8 mouse cellular contexts compared by ENCODE assay signal in the genomic region with DNA sequence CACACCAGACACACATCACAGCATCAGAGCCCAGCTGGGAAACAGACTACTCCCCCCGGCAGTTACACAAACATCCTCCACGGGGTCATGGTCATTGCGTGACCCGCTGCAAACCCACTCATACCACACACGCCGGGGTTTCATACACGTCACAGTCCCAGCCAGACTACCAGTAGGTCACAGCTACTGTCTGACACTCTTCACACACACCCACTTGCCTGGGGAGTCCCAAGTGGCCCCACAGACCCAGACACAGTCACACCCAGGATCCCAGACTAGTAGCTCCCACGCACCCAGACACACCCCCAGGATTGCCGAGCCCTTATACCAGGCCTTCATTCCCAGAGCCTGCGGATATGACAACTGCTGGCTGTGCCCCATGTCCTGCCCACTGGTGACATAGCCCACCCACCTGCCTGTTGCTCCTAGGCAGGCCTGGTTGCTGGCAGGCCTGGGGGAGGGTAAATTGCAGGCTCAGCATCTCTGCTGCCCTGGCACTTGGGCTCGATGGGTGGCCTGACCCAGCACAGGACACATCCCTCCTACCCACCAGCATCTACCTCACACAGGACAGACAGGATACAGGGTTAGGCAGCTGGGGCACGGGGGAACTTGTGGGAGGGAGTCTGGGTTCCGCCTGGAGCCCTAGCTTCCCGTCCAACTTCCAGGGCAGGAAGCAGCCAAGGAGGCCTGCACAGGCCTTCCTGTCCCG. TPM values are rescaled to one million over a fixed set of nuclear protein-coding genes. Genes with fewer than 3 reads are reported as not detected.
DNase-seq lines count a peak whose midpoint lies in the region; ATAC-seq and TF ChIP-seq lines count a peak whose summit lies in the region.

No protein-coding gene starts in this region.

- H3K27me3 ChIP-seq in G1E (ENCODE audit: insufficient read depth, low read length), result no peaks in the 10 kb centered on the region
- H3K27me3 ChIP-seq in heart, embryonic 11.5 days (ENCODE audit: control insufficient read depth, insufficient read depth, low read length), result no peaks in the 10 kb centered on the region
- no peaks in the 10 kb centered on the region for H3K27me3 ChIP-seq in cerebellum, adult 2 months (ENCODE audit: control insufficient read depth, insufficient read depth, low read length)

- H3K4me1 ChIP-seq in G1E (ENCODE audit: insufficient read depth, low read depth, low read length), result peaks cover 90% of the 10 kb centered on the region
- peaks cover 75% of the 10 kb centered on the region for H3K4me1 ChIP-seq in heart, embryonic 11.5 days (ENCODE audit: control insufficient read depth, insufficient read depth, low read length)
- peaks cover 22% of the 10 kb centered on the region for H3K4me1 ChIP-seq in cerebellum, adult 2 months (ENCODE audit: control insufficient read depth, insufficient read depth, low read length)

- H3K4me3 ChIP-seq in G1E (ENCODE audit: low read depth, low read length), result peak overlapping the region; percentile 5; the same call in 1 of the 2 replicates
- no peak overlapping the region for H3K4me3 ChIP-seq in heart, embryonic 11.5 days (ENCODE audit: low read depth, low read length)
- no peak overlapping the region for H3K4me3 ChIP-seq in cerebellum, adult 2 months (replicated peaks; ENCODE audit: insufficient read depth, low read depth, low read length)

- H3K27ac ChIP-seq in heart, embryonic 11.5 days (ENCODE audit: low read depth, low read length), result peak overlapping the region; percentile 71
- no peak overlapping the region for H3K27ac ChIP-seq in cerebellum, adult 2 months (ENCODE audit: insufficient read depth, low read length)

- TF ChIP-seq POLR2A in cerebellum, adult 2 months (IDR thresholded peaks at IDR 0.05; ENCODE audit: borderline replicate concordance, insufficient read depth, low read length), result no peak

- H3K4me2 ChIP-seq in heart, embryonic 11.5 days, result no peak overlapping the region

- peaks cover 98% of the 10 kb centered on the region for H3K36me3 ChIP-seq in G1E (replicated peaks)
- H3K36me3 ChIP-seq in heart, embryonic 11.5 days (ENCODE audit: control insufficient read depth, insufficient read depth, low read length), result peaks cover 6% of the 10 kb centered on the region

- H3K9ac ChIP-seq in heart, embryonic 11.5 days (ENCODE audit: low read depth, low read length), result no peak overlapping the region

- no peaks in the 10 kb centered on the region for H3K9me3 ChIP-seq in G1E (replicated peaks)
- H3K9me3 ChIP-seq in heart, embryonic 11.5 days (replicated peaks; ENCODE audit: control insufficient read depth, low read length), result no peaks in the 10 kb centered on the region

- whole genome bisulfite sequencing in heart, embryonic 11.5 days (ENCODE audit: insufficient replicate concordance), result 51% methylated on average over 15 of the region's 15 CpGs
- 76% methylated on average over 15 of the region's 15 CpGs for WGBS in cerebellum, adult 2 months

- TF ChIP-seq CTCF in G1E (IDR thresholded peaks at IDR 0.05; ENCODE audit: low read depth, low read length), result no peak
- TF ChIP-seq CTCF in cerebellum, adult 2 months (IDR thresholded peaks at IDR 0.05; ENCODE audit: borderline replicate concordance, insufficient read depth, low read depth, low read length), result no peak

- ATAC-seq in G1E (ENCODE audit: extremely low read depth, insufficient number of reproducible peaks, low FRiP score, poor library complexity, severe bottlenecking), result no peak
- ATAC-seq in heart, embryonic 11.5 days (replicated peaks; ENCODE audit: insufficient number of reproducible peaks, low FRiP score, low TSS enrichment), result 0 out of 2 replicates have a peak, but pooled peaks have one; percentile 12

- DNase-seq in 416B (ENCODE audit: low read depth), result peak; percentile 40
- no peak for DNase-seq in G1E (ENCODE audit: low spot score)
- peak; percentile 62 for DNase-seq in kidney, adult 9 months
- peak; percentile 57 for DNase-seq in lung, postnatal 14 days
- DNase-seq in cerebellum, adult 2 months, result no peak
- no peak for DNase-seq in urinary bladder, postnatal 10 days (ENCODE audit: low spot score)
- no peak for DNase-seq in thymus, postnatal 14 days

RNA-seq across cellular contexts. Expression of a gene that starts 11.2 kb away (rescaled TPM):
- total RNA-seq in G1E (2014; fragmentation: Nextera tagmentation) (41.2 and 52.8 TPM in 2 replicates), G1E (2017) (10.7 and 11.7 TPM in 2 replicates)
- polyA plus RNA-seq in G1E (2012), result 63.1 and 65.3 TPM in 2 replicates
- polyA plus RNA-seq in heart, embryonic 11.5 days (2014; fragmentation: Nextera tagmentation; extraction: Ambion mirVana), result 25.5 and 25.6 TPM in 2 replicates
- 59.3 and 62.7 TPM in 2 replicates for polyA plus RNA-seq in cerebellum, adult 2 months (2012; rRNA removed)

RNA-seq across cellular contexts. Expression of a gene that starts 20.9 kb away (rescaled TPM):
- total RNA-seq in G1E (2014; fragmentation: Nextera tagmentation) (390 and 397 TPM in 2 replicates), G1E (2017) (40.8 TPM in 2 replicates)
- 1,473 and 1,799 TPM in 2 replicates for polyA plus RNA-seq in G1E (2012)
- 3.5 and 3.6 TPM in 2 replicates for polyA plus RNA-seq in heart, embryonic 11.5 days (2014; fragmentation: Nextera tagmentation; extraction: Ambion mirVana)
- polyA plus RNA-seq in cerebellum, adult 2 months (2012; rRNA removed), result 4.9 and 5.0 TPM in 2 replicates

RNA-seq across cellular contexts. Expression of a gene that starts 27.2 kb away (rescaled TPM):
- total RNA-seq in G1E (2014; fragmentation: Nextera tagmentation) (21.1 and 26.3 TPM in 2 replicates), G1E (2017) (49.8 and 65.1 TPM in 2 replicates)
- polyA plus RNA-seq in G1E (2012), result 119 and 131 TPM in 2 replicates
- 28.0 and 29.5 TPM in 2 replicates for polyA plus RNA-seq in heart, embryonic 11.5 days (2014; fragmentation: Nextera tagmentation; extraction: Ambion mirVana)
- polyA plus RNA-seq in cerebellum, adult 2 months (2012; rRNA removed), result 36.9 and 37.3 TPM in 2 replicates

RNA-seq across cellular contexts. Expression of a gene that starts 32.8 kb away (rescaled TPM):
- total RNA-seq in G1E (2014; fragmentation: Nextera tagmentation), result 8.6 TPM in 1 of 2 replicates, not detected in the other
- total RNA-seq in G1E (2017), result 1.3 and 2.2 TPM in 2 replicates
- 3.6 TPM in 2 replicates for polyA plus RNA-seq in G1E (2012)
- polyA plus RNA-seq in heart, embryonic 11.5 days (2014; fragmentation: Nextera tagmentation; extraction: Ambion mirVana), result 1.2 and 2.0 TPM in 2 replicates
- polyA plus RNA-seq in cerebellum, adult 2 months (2012; rRNA removed), result 27.2 and 27.4 TPM in 2 replicates

RNA-seq across cellular contexts. Expression of a gene that starts 46.8 kb away (rescaled TPM):
- 364 and 375 TPM in 2 replicates for total RNA-seq in G1E (2014; fragmentation: Nextera tagmentation)
- 106 and 116 TPM in 2 replicates for total RNA-seq in G1E (2017)
- 382 and 453 TPM in 2 replicates for polyA plus RNA-seq in G1E (2012)
- polyA plus RNA-seq in heart, embryonic 11.5 days (2014; fragmentation: Nextera tagmentation; extraction: Ambion mirVana), result 47.7 and 53.3 TPM in 2 replicates
- polyA plus RNA-seq in cerebellum, adult 2 months (2012; rRNA removed), result 48.7 and 49.0 TPM in 2 replicates

Comparison
In these comparisons a context has a peak if more than half of its experiments do, and no peak if none do; other contexts are left out.
1. DNase-seq: peak in 416B (single experiment), kidney, adult 9 months (single experiment) and lung, postnatal 14 days (single experiment); none in G1E (single experiment), cerebellum, adult 2 months (0 of 2), urinary bladder, postnatal 10 days (single experiment) and thymus, postnatal 14 days (single experiment).
2. RNA of a gene that starts 20.9 kb away (polyA plus RNA-seq): 1,473 to 1,799 TPM in G1E; 4.9 to 5.0 TPM in cerebellum, adult 2 months and 3.5 to 3.6 TPM in heart, embryonic 11.5 days; every median in the first group is over 100 times any median in the second.